Mouse (Mus musculus) lung, postnatal 10 days (tissue): ENCODE measurements around the gene Nlrx1.

Experiments
- DNase-seq: peaks from one replicate; pipeline ENCODE4 v3.0.0; 2021

The Nlrx1 gene

GRCm38 (mm10) chr9:44267319-44268026 lies 926 bp downstream of the Nlrx1 start:
- DNase-seq = peak; percentile 44

- DNase-seq = no peak
Observed at GRCm38 (mm10) chr9:44266478-44267226, 1.7 kb downstream of the Nlrx1 start.

DNA sequence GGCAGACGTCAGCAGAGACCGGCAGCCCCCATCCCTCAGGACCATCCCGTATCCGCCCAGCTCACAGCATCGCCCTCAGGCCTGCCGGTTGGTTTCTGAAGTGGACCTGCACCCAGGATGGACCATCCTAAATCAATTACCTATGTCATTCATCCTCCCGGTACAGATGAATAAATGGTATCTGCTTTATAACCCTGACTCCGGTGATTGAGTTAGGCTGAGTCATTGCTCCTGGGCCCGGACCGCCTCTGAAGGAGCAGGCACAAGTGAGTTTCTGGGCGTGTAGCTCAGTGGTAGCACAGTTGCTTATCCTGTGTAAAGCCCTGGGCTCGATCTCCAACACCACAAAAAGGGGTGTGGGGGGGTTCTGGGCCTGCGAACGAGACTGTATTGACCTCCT lies 7.0 kb downstream of the Nlrx1 start:
- no peak for DNase-seq

- DNase-seq = no peak
Observed at GRCm38 (mm10) chr9:44259014-44259413, 9.4 kb downstream of the Nlrx1 start.

DNA sequence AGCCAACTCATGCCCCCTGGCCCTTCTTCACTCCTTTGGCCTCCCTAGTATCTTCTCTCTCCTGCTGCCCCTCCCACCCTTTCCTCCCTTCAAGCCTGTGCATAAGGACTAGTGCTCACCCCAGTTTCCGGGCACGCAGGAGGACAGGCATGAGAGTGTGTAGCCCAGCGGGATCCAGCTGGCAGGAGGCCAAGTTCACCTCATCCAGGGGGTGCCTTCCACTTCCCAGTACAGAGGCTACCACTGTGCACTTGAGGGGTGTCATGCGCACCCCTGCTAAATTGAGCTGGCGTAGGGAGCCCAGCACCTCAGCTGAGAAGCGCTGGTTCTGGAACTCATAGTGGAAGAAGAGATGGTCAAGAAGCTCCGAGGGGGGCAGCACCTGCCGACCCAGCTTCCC lies 12.2 kb downstream of the Nlrx1 start:
- DNase-seq = no peak

DNA sequence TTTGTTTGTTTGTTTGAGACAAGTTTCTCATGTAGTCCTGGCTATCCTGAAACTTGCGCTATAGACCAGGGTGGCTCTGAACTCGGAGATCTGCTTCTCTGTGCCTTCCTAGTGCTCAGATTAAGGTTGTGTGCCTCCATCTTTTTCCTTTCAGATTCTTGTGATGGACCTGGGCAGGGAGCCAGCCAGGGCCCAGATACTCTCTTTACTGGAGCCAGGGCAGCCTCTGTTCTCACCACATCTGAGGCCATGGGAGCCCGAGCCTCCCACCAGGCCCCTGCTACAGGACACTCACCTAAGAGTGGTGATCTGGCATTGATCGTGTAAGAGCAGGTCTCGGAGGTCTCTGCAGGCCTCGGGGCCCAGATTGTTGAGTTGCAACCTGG lies 13.3 kb downstream of the Nlrx1 start:
- DNase-seq = no peak

DNA sequence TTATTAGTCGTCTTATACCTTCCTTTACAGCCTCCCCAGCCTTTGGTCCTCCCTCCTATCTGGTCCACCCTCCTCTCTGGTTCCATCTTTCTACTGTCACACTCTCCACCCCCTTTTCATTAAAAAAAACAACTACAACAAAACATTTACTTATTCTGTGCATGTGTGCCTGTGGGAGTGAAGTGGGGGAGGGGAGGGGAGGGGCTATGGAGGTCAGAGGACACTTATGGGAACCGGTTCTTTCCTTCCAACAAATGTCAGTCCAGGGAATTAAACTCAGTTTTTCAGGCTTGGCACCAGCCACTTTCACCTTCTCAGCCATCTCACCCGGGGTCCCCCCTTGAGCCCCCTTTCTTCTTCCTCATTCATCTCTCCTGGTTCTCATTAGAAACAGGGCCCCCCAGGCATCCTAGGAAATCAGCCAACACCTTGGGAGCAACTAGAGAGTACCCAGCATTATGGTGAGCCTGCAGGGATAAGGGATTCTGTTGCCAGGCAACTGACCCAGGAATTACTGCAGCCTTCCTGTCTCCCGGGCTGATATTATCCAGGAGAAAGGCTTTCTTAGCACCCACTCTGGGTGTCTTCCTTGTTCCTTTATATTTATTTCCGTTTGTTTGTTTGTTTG lies 13.8 kb downstream of the Nlrx1 start:
- no peak for DNase-seq

DNA sequence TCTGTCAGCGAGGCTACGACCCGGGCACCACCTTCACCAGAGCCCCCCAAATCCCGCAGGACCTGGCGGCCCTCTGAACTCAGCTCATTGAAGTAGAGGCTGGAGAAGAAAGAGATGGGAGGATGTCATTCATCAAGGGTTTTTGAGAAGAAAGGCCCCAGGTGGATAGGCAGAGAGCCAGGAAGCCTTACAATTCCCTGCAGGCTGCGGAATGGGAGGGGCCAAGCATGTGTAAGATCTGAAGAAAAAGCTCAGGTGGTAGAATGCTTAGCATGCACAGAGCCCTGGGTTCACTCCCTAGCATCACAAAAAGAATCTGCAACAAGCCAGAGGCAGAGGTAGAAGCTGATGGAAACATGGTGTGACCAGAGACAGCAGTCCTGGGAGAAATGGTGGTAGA lies 15.0 kb downstream of the Nlrx1 start:
- DNase-seq = no peak

DNA sequence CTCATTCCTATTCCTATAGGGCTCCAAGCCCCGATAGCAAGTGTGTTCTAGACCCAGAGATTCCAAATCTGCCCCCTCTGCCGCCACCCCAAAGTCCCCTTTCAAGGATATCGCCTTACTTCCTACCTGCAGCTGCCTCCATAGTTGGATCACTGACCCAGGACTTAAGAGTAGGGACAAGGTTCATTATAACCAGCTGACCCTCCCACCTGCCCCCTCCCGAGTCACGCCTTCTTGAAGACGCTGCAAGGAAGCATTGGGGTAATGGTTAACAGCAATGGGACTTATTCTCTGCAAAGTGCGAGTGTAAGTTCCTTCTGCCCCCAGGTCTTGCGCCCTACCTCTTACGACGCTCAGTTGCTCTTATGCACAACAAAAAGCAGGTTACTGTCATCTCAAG lies 17.1 kb downstream of the Nlrx1 start, which contains the start of gene Pdzd3:
Gene Pdzd3 (minus strand): TSS at position 158 of the 400 bp plus-strand sequence.
- DNase-seq = no peak

DNA sequence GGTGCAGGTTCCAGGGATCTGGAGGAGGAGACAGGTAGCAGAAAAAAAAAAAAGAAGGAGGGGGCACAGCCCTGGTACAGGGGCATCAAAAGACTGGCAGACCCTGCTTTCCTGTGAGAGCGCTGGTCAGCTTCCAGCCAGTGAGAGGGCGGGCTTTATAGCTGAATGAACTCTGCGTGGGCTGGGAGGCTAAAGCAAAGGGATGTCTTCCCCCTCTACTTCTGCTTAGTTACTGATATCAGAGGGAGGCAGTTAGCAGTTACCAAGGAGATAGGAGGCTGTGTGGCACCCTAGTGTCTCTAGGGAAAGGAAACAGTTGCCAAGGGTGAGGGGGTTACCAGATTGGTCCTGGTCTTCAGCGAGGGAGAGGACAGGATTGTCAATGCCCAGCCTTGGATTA lies 18.0 kb downstream of the Nlrx1 start:
- DNase-seq = no peak

DNA sequence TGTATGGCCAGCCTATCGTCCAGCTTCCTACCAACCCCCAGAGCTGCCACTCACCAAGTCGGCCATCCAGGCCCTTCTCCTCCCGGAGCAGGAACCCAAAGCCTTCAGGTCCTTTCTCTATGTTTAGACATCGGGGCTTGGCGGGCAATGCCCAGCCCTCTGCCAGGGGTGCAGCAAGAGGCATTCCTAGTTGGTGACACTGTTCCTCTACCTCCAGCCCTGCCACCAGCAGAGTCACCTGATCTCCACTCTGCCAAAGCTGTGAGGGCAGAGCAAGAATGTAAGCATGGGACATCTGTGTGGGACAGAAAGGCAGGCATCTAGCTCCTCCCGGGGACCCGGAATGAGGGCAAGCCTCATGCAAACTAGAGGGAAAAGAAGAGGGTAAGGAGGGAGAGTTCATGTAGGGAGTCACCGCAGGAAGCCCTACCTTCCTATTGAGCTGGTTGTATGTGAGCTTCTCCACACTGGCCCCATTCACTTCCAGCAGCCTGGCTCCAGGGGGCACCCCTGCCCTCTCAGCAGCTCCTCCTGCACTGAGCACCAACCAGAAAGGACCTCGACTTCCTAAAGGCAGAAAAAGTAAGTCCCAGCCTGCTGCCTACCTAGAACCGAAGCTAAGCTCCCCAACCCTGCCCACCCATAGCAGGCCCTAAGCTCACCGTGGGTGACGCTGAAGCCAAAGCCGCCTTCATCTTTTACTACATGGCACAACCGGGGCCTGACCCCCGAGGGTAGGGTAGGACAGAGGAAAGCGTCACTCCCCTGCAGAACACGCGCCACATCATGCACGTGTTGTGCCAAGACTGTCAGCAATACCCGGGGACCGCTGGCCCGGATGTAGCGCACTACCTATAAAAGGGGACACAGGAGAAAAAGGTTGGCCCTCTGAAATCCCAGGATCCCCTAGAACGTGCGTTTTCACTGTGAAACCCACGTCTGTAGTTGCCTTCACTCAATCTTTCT lies 18.9 kb downstream of the Nlrx1 start:
- peak; percentile 82 for DNase-seq

GRCm38 (mm10) chr9:44247907-44248306 lies 20.5 kb downstream of the Nlrx1 start:
- no peak for DNase-seq

DNA sequence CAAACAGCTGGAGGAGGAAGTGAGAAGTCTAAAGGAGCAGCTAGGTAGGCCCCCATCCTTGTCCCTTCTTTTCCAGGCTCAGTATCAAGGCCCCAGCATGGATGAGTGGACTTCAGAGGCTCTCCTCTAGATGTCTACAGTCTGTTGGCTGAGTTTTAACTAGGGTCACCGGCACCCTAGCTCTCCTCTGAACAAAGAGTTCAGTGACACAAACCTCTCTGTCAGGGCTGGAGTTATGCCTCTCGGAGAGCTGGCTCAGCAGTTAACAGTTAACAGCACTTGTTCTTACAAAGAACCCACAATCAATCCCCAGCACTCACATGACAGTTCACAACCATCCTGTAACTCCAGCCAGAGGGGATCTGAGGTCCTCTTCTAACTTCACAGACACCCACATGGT lies 24.8 kb downstream of the Nlrx1 start:
- no peak for DNase-seq

DNA sequence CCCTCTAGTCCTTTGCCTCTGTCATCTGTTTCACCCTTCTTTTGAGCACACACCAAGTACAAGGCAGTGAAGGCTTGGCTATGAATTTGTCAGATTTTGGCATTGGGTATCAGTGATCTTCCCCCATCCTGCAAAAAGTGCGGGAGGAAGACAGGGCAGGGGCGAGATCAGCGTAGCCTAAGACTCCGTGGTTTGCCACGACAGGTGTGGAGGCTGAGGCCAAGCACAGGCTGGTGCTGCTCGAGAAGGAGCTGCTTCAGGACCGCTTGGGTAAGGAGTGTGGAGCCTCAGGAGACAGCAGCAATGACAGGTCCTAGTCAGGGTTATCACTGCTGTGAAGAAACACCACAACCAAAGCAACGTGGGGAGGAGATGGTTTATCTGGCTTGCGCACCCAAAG lies 27.0 kb downstream of the Nlrx1 start:
- DNase-seq = no peak

DNA sequence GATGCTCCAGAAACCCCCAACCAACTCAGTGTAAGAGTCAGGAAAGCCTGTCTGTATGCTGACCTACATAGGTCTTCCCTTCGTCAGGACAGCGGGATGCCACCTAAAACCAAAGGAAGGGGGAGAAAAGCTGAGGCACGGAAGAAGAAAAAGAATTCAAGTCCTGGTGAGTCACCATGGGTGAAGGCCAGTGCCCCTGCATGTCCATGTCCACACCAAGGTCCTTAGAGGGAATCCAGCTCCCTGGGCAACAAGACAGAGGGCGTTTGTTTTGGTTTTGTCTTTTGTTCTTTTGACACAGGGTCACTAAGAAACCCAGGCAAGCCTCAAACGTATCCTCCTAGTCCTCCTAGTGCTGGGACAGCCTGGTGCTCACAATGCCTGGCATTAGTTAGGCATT lies 27.5 kb downstream of the Nlrx1 start:
- no peak for DNase-seq

- no peak for DNase-seq
Observed at GRCm38 (mm10) chr9:44240399-44240798, 28.0 kb downstream of the Nlrx1 start, which contains the start of gene Ccdc153. Gene Ccdc153 (plus strand): TSS chr9:44240676.

- DNase-seq = peak; percentile 72
Observed at GRCm38 (mm10) chr9:44239447-44239846, 29.0 kb downstream of the Nlrx1 start.

DNA sequence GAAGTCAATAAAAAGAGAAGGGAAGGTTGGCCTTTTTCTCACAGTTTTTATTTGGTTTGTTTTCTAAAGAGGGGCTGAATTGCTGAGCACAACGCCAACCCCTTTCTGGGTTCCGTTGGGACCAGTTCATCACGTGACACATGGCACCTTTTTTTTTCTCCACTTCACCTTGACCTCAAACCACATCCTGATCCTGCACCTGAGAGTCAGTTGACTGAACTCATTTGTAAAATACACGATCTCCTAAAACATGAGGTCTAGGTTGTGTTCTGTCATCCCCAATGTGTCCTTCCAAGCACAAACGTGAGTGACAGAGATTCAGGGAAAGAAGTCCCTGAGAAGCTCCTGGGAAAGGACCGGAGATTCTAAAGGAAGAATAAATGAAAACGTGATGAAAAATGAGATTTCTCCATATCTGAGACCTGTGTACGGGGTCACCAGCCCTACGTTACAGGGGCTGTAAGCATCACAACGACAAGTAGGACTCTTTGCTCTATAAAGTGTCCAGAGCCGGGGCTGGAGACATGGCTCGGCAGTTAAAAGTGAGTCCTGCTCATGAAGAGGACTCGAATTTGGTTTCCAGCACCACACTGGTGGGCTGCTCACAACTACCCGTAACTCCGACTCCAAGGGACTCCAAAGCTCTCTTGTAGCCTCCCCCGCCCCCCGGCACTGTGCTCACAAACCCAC lies 29.8 kb downstream of the Nlrx1 start:
- no peak for DNase-seq

DNA sequence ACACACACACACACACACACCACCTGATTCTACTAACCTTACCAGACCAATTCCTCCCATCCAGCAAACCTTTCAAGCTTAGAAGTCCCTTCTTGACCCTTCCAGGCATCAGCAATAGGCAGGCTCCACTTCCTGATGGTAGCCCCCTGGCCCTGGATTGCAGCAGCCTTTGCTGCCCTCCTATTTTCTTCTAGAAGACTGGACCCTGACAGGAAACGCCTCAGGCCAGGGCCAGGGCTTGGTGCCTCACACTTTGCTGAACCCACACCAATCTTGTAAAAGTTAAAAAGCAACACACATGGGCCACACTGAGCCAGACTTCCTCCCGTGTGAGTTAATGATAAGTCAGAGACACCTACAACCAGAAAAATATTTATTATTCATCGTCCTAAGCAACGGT lies 31.3 kb downstream of the Nlrx1 start:
- DNase-seq = no peak

DNA sequence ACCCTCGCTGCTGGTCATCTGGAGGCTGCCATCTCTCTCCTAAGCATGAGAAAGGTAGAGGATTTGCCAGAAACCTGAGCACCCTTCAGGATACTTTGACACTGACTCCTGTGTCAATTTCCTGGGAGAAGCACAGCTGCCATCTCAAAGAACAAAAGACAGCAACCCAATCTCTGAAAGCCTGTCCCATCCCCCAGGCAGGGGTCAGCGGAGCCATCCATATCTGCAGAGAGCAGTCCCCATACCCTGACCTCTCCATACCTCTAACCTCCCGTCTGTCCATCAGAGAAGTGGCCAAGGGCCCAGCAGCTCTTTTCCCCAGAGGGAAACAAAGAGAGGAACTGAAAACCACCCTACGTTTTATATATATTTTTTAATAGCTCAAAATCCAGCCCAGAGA lies 31.8 kb downstream of the Nlrx1 start:
- DNase-seq = no peak

DNA sequence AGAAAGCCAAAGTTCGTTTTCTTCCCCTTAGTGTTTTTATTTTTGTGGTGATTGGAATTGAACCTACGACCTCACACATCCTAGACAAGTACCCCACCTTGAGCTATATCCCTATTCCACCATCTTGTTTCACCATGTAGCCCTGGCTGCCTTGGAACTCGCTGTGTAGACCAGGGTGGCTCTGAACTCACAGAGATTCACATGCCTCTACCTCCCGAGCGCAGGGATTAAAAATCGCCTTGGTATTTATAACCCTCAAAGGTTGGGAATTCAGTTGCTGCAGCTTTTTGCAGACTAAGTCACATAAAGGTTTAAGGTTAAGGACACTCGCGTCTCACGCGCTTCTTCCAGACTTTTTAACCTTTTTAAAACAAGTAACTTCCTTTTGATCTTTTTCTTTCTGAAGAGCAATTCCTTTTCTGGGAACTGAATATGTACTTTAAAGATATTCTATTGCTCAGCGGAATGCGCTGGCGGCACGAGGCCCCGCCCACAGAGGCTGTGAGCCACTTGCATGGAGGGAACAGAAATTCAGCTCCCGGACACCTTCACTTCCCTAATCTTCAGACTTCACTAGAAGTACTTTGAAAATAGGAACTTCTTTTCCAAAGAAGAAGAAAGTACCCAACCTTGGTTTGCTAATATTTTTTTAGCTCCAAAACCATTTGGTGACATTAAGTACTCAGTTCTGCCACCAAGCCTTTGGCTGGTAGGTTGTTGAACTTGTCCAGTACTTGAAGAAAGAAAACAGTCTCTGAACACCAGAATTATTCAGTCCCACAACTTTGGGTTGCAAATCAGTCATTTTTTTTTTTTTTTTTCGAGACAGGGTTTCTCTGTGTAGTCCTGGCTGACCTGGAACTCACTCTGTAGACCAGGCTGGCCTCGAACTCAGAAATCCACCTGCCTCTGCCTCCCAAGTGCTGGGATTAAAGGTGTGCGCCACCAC lies 33.6 kb downstream of the Nlrx1 start:
- DNase-seq = peak; percentile 68
